Mouse (Mus musculus) T-helper 2 cell (primary cell): ENCODE data around the gene Dbndd2.

ENCODE experiments used
- in situ Hi-C: fragments of 300-600 bp; cut with MboI, MseI; formaldehyde crosslinking; loops from one replicate; pipeline ENCODE4 v1.15.1; 2025; ENCODE audit warnings: high pct_unique_total_duplicates

The Dbndd2 gene

GRCm38 (mm10) chr2:164453887-164454500 lies 31.9 kb upstream of the Dbndd2 start:
- in situ Hi-C loops, result no loop called here

GRCm38 (mm10) chr2:164454846-164455245 lies 31.1 kb upstream of the Dbndd2 start:
- in situ Hi-C loops, result loop anchor here (5.0 kb wide), 1 partner anchor 77 kb away; no protein-coding TSS in a partner anchor

- in situ Hi-C loops, result loop anchor here (5.0 kb wide), 1 partner anchor 77 kb away; no protein-coding TSS in a partner anchor
These were observed 30.3 kb upstream of the Dbndd2 start for GRCm38 (mm10) chr2:164455421-164456190.

- in situ Hi-C loops, result loop anchor here (5.0 kb wide), 1 partner anchor 76 kb away; no protein-coding TSS in a partner anchor
These were observed 29.5 kb upstream of the Dbndd2 start for GRCm38 (mm10) chr2:164456413-164456812.

- in situ Hi-C loops, result loop anchor here (5.0 kb wide), 1 partner anchor 75 kb away; no protein-coding TSS in a partner anchor
These were observed 29.0 kb upstream of the Dbndd2 start, which contains the start of gene Sys1 for GRCm38 (mm10) chr2:164456864-164457300. Gene Sys1, plus strand, starts transcription at chr2:164456964.

GRCm38 (mm10) chr2:164457942-164458341 lies 28.0 kb upstream of the Dbndd2 start:
- in situ Hi-C loops, result loop anchor here (5.0 kb wide), 1 partner anchor 74 kb away; no protein-coding TSS in a partner anchor

- in situ Hi-C loops, result loop anchor here (5.0 kb wide), 1 partner anchor 74 kb away; no protein-coding TSS in a partner anchor
These were observed 27.4 kb upstream of the Dbndd2 start for GRCm38 (mm10) chr2:164458535-164458934.

- in situ Hi-C loops, result no loop called here
These were observed 25.0 kb upstream of the Dbndd2 start, which contains the start of gene Gm20458 for GRCm38 (mm10) chr2:164460745-164461551. Gene Gm20458, plus strand, starts transcription at chr2:164460967.

- in situ Hi-C loops, result no loop called here
These were observed 20.7 kb upstream of the Dbndd2 start for GRCm38 (mm10) chr2:164465161-164465560.

- in situ Hi-C loops, result no loop called here
These were observed 19.1 kb upstream of the Dbndd2 start for GRCm38 (mm10) chr2:164466787-164467186.

GRCm38 (mm10) chr2:164470254-164470653 lies 15.7 kb upstream of the Dbndd2 start:
- in situ Hi-C loops, result no loop called here

GRCm38 (mm10) chr2:164473624-164474023 lies 12.3 kb upstream of the Dbndd2 start, which contains the start of gene Trp53tg5:
Gene Trp53tg5, minus strand, starts transcription at chr2:164473724.
- in situ Hi-C loops, result no loop called here

- in situ Hi-C loops, result no loop called here
These were observed 580 bp downstream of the Dbndd2 start for GRCm38 (mm10) chr2:164486258-164487114.

- in situ Hi-C loops, result no loop called here
These were observed 1.2 kb downstream of the Dbndd2 start for GRCm38 (mm10) chr2:164487115-164487527.

GRCm38 (mm10) chr2:164487812-164488211 lies 1.9 kb downstream of the Dbndd2 start:
- in situ Hi-C loops, result no loop called here

- in situ Hi-C loops, result no loop called here
These were observed 8.2 kb downstream of the Dbndd2 start for GRCm38 (mm10) chr2:164494126-164494525.

GRCm38 (mm10) chr2:164496331-164496730 lies 10.4 kb downstream of the Dbndd2 start:
- in situ Hi-C loops, result no loop called here

GRCm38 (mm10) chr2:164496847-164497690 lies 11.2 kb downstream of the Dbndd2 start, which contains the start of gene Pigt:
Gene Pigt, plus strand, starts transcription at chr2:164497520.
- in situ Hi-C loops, result no loop called here

- in situ Hi-C loops, result no loop called here
These were observed 11.9 kb downstream of the Dbndd2 start for GRCm38 (mm10) chr2:164497691-164498268.
